Mouse (Mus musculus): ENCODE results near the gene Ano6.

- no peak for TF ChIP-seq GATA1 (IDR thresholded peaks at IDR 0.05; ENCODE audit: borderline replicate concordance, low read length)
- TF ChIP-seq CTCF (IDR thresholded peaks at IDR 0.05; ENCODE audit: low read depth, low read length): no peak
- no peak for TF ChIP-seq GATA2 (IDR thresholded peaks at IDR 0.05; ENCODE audit: borderline replicate concordance, low read depth, low read length)
- no peak for TF ChIP-seq TAL1 (conservative IDR thresholded peaks at IDR 0.05; ENCODE audit: low read depth, low read length)
Measured at GRCm38 (mm10) chr15:95948411-95948810, 157.8 kb downstream of the Ano6 start.
